Mouse (Mus musculus): ENCODE results near the gene Mxi1.

DNA sequence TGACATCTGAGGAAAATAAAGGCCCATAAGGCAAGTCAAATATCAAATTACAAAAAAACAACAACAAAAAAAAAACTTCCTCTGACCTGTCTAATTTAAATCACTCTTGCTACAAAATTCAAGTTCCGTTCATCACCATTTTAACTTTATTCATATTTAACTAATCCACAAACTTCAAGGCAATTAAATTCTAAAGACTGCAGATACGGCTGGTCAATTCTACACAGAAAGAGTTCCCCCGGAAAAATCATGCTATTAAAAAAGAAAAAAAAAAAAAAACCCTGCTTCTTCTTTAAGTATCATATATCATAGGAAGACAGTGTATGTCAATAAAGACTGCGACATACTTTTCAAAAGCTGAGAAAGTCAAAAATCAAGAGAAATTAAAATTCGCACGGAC, 79.1 kb downstream of the Mxi1 start:
- TF ChIP-seq CTCF (IDR thresholded peaks at IDR 0.05; ENCODE audit: extremely low read depth, insufficient read depth, insufficient read length, insufficient replicate concordance) = no peak
- TF ChIP-seq POLR2A (IDR thresholded peaks at IDR 0.05; ENCODE audit: low read depth, low read length) = no peak

Data from spleen, adult 2 months (tissue).